Mouse (Mus musculus): ENCODE measurements around the gene Cmpk1. TPM values are rescaled to one million over a fixed set of nuclear protein-coding genes. Genes with fewer than 3 reads are reported as not detected.

The Cmpk1 gene
- total RNA-seq, 2 experiments from 2014 or later: 43.7 to 46.9 TPM

DNA sequence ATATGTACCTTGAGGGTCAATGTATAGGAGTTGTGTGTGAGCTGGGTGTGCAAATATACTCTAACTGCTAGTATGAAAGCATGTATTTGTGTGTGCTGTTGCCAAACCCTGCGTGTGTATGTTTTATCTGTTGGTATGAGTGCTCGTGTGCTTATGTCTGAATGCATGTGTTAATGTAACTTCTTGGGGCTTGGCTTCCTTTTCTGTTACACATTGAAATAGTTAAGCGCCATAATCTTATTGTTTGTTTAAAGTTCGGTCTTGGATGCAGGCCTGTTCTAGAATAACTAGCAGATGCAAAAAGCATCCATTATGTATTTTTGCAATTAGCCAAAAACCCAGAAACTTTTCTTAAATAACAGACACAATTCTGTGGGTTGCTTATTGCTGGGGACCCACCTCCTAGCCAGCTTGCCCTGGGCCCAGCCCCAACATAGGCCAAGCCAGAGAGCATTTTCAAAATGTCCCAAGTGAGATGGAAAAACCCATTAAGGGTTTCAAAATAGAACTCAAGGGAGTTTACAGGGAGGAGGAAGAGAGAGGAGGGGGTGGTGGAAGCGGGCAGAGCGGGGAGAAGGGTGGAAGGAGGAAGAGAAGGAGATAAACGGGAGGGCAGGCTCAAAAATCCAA is 39.1 kb downstream of the Cmpk1 start:
- intact Hi-C loops (cut with DNase I): loop anchor here (1.0 to 5.0 kb wide), 4 partner anchors 31 to 301 kb away; no protein-coding TSS in a partner anchor
- no peak for DNase-seq

GRCm38 (mm10) chr4:114947395-114947794 is 39.6 kb downstream of the Cmpk1 start:
- intact Hi-C loops (cut with DNase I): loop anchor here (1.0 to 5.0 kb wide), 4 partner anchors 31 to 300 kb away; no protein-coding TSS in a partner anchor
- DNase-seq: peak; percentile 81 to 88

DNA sequence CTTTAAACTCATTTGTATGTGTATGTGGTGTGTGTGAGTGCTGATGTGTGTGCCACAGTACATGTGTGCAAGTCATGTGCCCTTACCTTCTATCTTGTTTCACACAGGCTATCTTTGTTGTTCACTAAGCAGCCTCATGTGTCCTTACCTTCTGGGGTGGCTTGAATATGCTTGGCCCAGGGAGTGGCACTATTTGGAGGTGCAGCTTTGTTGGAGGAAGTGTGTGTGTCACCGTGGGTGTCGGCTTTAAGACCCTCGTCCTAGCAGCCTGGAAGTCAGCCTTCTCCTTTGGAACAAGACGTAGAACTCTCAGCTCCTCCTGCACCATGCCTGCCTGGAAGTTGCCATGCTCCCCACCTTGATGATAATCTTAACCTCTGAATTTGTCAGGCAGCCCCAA is 40.6 kb downstream of the Cmpk1 start:
- intact Hi-C loops (cut with DNase I): loop anchor here (2.0 to 5.0 kb wide), 3 partner anchors 30 to 299 kb away; no protein-coding TSS in a partner anchor
- DNase-seq: no peak

DNA sequence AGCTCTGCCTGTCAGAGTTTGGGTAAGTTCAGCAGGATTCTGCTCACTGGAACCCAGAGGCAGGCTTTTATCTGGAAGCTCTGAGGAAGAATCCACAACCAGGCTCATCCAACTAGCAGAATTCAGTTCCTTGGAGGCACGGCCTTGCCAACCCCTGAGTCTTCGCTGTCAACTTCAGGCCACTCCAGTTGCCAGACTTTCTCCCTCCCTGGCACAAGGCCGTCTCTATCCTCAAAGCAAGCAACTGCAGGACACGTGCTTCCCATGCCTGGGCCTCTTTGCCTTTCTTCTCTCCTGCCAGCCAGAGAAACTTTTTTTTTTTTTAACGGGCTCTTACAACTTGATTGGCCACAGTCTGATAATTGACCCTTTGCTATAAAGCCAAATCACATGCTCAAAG is 42.0 kb downstream of the Cmpk1 start:
- no peak for DNase-seq
- intact Hi-C loops (cut with DNase I): loop anchor here (5.0 kb wide), 1 partner anchor 298 kb away; no protein-coding TSS in a partner anchor

DNA sequence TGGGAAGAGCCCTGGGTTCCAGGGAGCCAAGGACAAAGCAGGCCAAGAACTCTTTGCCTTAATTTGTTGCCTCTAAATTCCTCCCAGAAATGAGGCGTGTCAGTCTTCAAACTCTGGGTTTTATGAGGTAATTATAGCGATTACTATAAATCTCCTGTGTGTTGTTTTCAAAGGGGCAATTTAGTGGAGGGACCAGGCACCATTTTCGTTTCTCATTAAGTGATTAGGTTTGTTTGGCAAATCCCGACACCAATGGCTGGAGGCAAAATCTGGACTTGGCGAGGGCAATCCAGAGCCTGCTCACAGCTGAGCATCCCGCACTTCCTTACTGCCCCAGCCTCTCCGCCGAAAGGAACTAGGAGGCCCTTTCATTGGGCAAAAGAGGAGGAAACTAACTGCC is 44.5 kb downstream of the Cmpk1 start:
- no peak for DNase-seq
- intact Hi-C loops (cut with DNase I): no loop called here

- no peak for DNase-seq
- intact Hi-C loops (cut with DNase I): no loop called here
These were observed 44.9 kb downstream of the Cmpk1 start for GRCm38 (mm10) chr4:114942112-114942511.

DNA sequence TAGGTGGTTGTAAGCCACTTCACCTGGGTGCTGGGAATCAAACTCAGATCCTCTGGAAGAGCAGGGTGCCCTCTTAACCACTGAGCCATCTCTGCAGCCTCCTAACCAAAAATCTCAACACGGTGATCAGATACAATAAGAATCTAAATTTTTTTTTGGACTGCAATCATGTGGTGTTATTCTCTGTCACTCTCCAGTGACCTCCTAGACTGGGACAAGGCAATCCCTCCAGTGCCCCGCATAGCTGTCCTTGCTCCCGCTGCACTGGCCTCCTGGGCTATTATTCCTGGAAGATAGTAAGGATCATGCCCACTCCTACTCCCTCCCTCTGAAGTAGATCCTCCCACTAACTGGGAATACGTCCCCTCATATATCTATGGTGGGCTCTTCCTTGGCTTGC is 45.7 kb downstream of the Cmpk1 start:
- no peak for DNase-seq
- intact Hi-C loops (cut with DNase I): no loop called here

DNA sequence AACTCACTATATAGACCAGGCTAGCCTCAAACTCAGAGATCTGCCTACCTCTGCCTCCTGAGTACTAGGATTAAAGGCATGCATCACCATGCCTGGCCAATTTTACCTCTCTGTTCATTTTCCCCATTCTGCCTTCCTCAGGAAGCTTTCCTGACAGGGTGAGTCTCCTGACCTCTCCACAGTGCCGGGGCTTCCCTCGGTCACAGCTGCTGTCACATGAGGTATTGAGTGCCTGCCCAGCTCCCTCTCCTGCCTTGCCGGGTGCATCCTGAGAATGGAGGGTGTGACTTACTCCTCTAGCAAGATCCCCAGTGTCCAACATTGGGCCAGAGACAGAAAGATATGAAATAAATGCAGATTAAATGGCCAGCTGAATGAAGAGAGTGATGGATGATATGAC is 48.8 kb downstream of the Cmpk1 start:
- intact Hi-C loops (cut with DNase I): no loop called here
- no peak for DNase-seq

DNA sequence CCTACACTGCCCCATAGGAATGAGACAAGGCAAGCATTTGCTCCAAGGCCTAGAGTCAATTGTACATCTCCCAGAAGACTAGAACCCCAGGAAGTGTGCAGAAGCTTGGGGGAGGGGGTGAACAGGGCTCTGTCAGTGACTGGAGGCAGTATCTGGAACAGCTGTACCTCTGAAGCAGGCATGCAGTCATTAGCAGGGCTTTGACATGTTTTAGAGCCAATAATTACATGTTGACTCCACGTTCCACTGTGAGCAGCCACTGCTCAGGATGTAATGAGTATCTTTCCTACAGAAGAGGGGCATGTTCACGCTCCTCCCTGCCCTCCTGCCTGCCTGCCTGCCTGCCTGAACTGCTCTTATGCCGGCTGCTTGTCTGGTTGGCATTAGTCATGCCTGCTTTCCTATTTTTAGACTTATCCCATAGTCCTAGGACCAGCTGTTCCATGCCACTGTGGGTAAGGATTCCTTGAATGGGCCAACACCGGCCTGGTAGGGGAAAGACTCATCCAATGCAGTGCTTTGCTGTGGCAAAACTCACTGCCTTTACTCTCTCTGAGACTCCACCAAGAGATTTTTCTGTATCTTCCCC is 49.5 kb downstream of the Cmpk1 start:
- DNase-seq: no peak

GRCm38 (mm10) chr4:114934188-114934587 is 52.9 kb downstream of the Cmpk1 start:
- DNase-seq: no peak
- intact Hi-C loops (cut with DNase I): no loop called here

More for the DNA sequence above, 49.5 kb downstream of the Cmpk1 start:
- intact Hi-C loops (cut with DNase I): no loop called here

- no peak for DNase-seq
- intact Hi-C loops (cut with DNase I): no loop called here
These were observed 54.3 kb downstream of the Cmpk1 start for GRCm38 (mm10) chr4:114932747-114933146.

- intact Hi-C loops (cut with DNase I): no loop called here
- DNase-seq: no peak
These were observed 57.9 kb downstream of the Cmpk1 start for GRCm38 (mm10) chr4:114929155-114929554.

GRCm38 (mm10) chr4:114925917-114926312 is 61.1 kb downstream of the Cmpk1 start, which contains the start of gene Foxe3:
Foxe3 (minus strand) TSS chr4:114926013.
- intact Hi-C loops (cut with DNase I): no loop called here
- DNase-seq: no peak

DNA sequence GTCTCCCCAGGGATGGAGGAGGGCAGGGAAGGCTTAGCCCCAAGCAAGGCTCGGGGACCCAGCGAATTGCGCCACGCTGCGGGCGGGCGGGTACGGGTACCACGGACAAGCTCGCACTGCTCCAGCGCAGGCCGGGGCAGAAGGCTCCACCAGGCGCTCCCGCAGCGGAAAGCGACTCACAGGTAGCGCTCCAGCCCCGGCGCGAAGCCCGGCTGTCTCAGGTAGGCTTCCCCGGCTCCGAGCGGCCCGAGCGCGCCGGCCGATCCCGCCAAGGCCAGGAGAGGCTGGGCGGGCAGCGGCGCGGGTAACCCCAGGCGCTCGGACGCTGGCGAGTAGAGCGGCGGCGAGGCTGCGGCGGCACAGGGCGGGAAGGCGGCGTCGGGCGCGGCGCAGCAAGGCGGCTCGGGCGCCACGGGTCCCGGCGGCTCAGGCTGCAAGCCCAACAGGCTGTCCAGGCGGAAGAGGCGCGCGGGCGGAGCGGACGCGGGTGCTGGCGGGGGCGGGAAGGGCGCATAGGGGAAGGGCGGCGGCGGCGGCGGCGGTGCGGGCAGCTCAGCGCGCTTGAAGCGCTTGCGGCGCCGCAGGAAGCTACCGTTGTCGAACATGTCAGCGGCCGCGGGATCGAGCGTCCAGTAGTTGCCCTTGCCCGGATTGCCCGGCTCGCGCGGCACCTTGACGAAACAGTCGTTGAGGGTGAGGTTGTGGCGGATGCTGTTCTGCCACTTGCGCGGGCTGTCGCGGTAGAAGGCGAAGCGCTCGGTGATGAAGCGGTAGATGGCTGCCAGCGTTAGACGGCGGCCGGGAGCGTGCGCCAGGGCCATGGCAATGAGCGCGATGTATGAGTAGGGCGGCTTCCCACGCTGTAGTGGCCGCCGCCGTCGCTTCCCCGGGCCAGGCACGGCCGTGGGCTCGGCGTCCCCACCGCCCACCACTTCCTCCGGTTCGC is 61.8 kb downstream of the Cmpk1 start:
- DNase-seq: peak; percentile 41 to 50
- intact Hi-C loops (cut with DNase I): no loop called here

DNA sequence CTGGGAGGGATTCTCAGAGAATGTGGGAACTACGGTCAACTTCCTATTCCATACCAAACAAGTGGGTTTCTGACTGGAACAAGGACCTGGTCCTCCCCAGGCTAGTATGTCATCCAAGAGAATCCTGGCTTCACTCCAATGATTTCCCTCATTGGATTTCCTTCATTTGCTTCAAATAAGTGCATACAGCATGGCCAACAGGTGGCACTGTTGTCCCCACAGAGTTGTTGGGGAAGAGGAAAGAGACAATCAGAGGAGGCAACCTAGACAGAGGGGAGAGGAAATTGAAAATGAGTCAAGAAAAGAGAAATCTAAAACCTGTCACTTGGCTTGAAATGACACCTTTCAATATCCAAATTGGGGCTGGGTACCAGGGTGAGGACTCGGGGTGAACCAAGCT is 70.0 kb downstream of the Cmpk1 start:
- DNase-seq: peak; percentile 49 to 65
- intact Hi-C loops (cut with DNase I): loop anchor here (2.0 kb wide), 1 partner anchor 30 kb away; no protein-coding TSS in a partner anchor

DNA sequence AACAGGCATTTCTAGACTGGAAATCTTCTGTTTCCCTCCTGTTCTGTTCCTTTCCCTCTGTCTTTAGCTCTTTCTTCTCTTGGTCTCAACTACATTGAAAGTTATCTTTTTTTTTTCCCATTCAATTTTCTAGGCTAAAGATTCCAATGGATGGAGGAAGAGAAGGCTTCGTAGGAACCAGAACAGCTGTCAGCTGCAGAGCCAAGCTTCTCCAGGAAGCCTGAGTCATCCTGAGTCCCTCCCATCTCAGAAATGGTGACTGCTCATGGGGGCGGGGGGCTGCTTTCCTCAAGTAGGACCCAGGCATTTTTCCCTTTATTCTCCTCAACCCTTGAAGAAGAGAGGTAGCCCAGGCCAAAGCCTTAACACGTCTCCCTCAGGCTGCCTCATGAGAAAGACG is 71.0 kb downstream of the Cmpk1 start:
- intact Hi-C loops (cut with DNase I): loop anchor here (2.0 kb wide), 1 partner anchor 31 kb away; no protein-coding TSS in a partner anchor
- no peak for DNase-seq

DNA sequence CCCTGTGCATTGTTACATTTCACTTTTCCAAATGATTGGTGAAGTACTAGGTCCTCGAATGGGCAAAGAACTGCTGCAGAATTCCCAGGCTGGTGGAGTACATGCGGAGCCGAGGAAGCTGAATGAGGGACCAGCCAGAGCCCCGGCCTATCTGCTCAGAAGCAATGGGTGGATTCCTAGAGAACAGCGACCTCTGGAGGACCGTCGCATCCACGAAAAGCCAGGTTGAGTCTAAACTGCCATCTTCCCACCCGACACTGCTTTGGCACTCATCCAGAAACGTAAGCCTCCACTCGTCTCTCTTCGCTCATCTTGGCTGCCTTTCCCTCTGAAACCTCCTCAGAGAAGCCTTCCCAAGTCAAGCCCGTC is 73.5 kb downstream of the Cmpk1 start:
- intact Hi-C loops (cut with DNase I): loop anchor here (5.0 kb wide), 1 partner anchor 266 kb away; no protein-coding TSS in a partner anchor
- peak; percentile 41 to 58 for DNase-seq

GRCm38 (mm10) chr4:114912705-114913593 is 74.1 kb downstream of the Cmpk1 start:
- intact Hi-C loops (cut with DNase I): loop anchor here (5.0 kb wide), 1 partner anchor 266 kb away; no protein-coding TSS in a partner anchor

DNA sequence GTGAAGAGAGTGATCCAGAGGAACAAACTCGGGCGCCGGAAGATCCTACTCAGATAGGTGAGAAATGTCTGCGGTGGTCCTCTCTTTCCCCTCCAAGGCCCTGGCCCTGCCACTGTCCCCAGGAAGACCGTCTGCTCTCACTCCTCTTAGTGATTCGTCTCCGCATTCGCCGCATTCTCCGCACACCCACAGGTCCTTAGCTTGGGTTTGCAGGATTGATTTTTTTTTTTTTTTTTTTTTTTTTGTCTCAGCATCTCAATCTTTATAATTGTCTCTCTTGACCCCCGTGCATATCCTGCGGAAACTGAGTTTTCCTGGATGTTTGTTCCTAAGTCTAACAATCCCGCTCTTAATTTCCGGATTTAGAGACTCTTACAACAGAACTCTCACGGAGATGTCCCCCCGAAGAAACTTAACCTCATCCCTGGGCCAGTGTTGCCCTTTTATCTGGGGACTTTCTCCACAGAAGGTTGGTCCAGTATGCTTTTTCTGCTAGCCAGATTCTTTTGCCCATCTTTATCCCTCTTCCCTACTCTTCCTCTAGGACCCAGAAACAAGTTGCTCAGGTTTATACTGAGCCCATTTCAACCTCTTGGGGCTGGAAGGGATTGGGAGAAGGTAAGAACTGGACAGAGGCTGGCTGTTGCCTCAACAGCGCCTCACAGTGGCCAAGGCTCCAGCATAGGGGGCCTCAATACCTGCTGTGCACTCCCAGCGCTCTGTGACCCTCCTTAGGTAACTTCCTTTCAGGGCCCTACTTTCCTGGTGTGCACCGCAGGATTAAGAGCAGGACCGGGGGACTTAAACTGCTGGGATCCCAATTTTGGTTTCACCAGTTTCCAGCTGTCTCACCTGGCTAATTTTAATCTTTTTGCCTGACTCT is 77.2 kb downstream of the Cmpk1 start:
- intact Hi-C loops (cut with DNase I): loop anchor here (5.0 kb wide), 3 partner anchors 72 to 263 kb away; partner anchors contain the start of gene Tal1
- DNase-seq: peak; percentile 40 to 54

More at GRCm38 (mm10) chr4:114912705-114913593, 74.1 kb downstream of the Cmpk1 start:
- DNase-seq: no peak
